Mouse (Mus musculus): ENCODE data around the gene Stra8. TPM values are rescaled to one million over a fixed set of nuclear protein-coding genes. Genes with fewer than 3 reads are reported as not detected.

Gene Stra8
- polyA plus RNA-seq, 1 experiment from 2014 or later: not detected

DNA sequence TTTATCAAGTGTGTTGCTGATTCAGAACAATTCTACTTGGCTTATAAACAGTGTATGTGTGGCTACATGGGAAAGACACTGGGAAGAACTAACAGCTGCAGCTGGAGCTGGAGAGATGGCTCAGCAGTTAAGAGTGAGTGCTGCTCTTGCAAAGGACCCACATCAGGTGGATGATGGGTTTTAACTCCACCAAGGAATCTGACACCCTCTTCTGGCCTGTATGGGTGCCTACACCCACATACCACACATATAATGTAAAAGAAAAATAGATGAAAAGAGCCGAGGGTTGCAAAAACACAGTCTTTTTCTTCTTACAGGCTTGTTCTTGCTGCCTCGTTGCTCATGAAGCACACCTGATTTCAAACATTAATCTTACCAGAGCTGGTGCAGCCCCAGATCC is 13.8 kb upstream of the Stra8 start:
- Histone ChIP-seq H3K36me3 (peaks cover 68% of the 10 kb centered on the region), H3K4me2 (no peak overlapping the region), H3K9ac (no peak overlapping the region), H3K27ac (no peak overlapping the region), H3K4me1 (replicated peaks) (peaks cover 19% of the 10 kb centered on the region), H3K9me3 (no peaks in the 10 kb centered on the region), H3K27me3 (no peaks in the 10 kb centered on the region), H3K4me3 (no peak overlapping the region)
- WGBS: 89% methylated on average over 2 of the region's 2 CpGs
- ATAC-seq (ENCODE audit: low FRiP score): no peak

DNA sequence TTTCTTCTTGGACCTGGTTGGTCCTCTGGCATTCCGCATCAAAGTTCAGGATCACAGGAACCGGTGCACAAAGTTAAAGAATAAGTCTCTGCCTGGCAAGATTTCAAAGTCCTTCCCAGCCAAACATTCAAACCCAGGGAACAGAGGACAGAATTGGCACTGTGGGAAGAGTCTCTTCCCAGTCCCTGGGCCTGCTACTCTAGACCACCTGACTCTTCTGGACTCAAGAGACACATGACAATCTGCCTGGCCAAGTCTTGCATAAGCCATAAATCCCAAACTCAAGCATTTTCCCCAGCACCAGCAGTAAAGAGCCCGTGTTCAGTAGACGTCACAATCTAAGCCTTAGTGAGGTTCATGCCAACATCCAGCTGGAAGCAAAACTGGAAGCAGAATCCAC is 13.3 kb upstream of the Stra8 start:
- Histone ChIP-seq H3K9me3 (no peaks in the 10 kb centered on the region), H3K36me3 (peaks cover 62% of the 10 kb centered on the region), H3K27me3 (no peaks in the 10 kb centered on the region), H3K4me3 (no peak overlapping the region), H3K4me1 (replicated peaks) (peaks cover 19% of the 10 kb centered on the region), H3K4me2 (no peak overlapping the region), H3K9ac (no peak overlapping the region), H3K27ac (no peak overlapping the region)
- no peak for ATAC-seq (ENCODE audit: low FRiP score)
- 95% methylated on average over 4 of the region's 4 CpGs for WGBS

GRCm38 (mm10) chr6:34907121-34907614 is 12.8 kb upstream of the Stra8 start:
- H3K4me2 ChIP-seq: no peak overlapping the region
- no peak overlapping the region for H3K27ac ChIP-seq
- H3K4me3 ChIP-seq: no peak overlapping the region
- peaks cover 19% of the 10 kb centered on the region for H3K4me1 ChIP-seq (replicated peaks)
- no peaks in the 10 kb centered on the region for H3K9me3 ChIP-seq
- H3K27me3 ChIP-seq: no peaks in the 10 kb centered on the region
- WGBS: 60% methylated on average over 2 of the region's 2 CpGs
- H3K9ac ChIP-seq: no peak overlapping the region
- no peak for ATAC-seq (ENCODE audit: low FRiP score)
- peaks cover 58% of the 10 kb centered on the region for H3K36me3 ChIP-seq

GRCm38 (mm10) chr6:34907696-34908260 is 12.2 kb upstream of the Stra8 start:
- no peak overlapping the region for H3K4me2 ChIP-seq
- no peak for ATAC-seq (ENCODE audit: low FRiP score)
- peaks cover 19% of the 10 kb centered on the region for H3K4me1 ChIP-seq (replicated peaks)
- 91% methylated on average over 18 of the region's 18 CpGs for WGBS
- no peaks in the 10 kb centered on the region for H3K9me3 ChIP-seq
- H3K27ac ChIP-seq: no peak overlapping the region
- no peaks in the 10 kb centered on the region for H3K27me3 ChIP-seq
- no peak overlapping the region for H3K4me3 ChIP-seq
- H3K36me3 ChIP-seq: peaks cover 54% of the 10 kb centered on the region
- H3K9ac ChIP-seq: no peak overlapping the region

GRCm38 (mm10) chr6:34909631-34910345 is 10.2 kb upstream of the Stra8 start:
- H3K27ac ChIP-seq: peak overlapping the region; percentile 90
- H3K9ac ChIP-seq: peak overlapping the region; percentile 82
- WGBS: 54% methylated on average over 8 of the region's 8 CpGs
- peaks cover 36% of the 10 kb centered on the region for H3K36me3 ChIP-seq
- H3K4me1 ChIP-seq (replicated peaks): peaks cover 19% of the 10 kb centered on the region
- no peaks in the 10 kb centered on the region for H3K27me3 ChIP-seq
- peak overlapping the region; percentile 72 for H3K4me2 ChIP-seq
- peak overlapping the region; percentile 73 for H3K4me3 ChIP-seq
- ATAC-seq (ENCODE audit: low FRiP score): no peak
- no peaks in the 10 kb centered on the region for H3K9me3 ChIP-seq

- H3K4me2 ChIP-seq: peak within 1 kb of the TSS; percentile 72
- H3K9me3 ChIP-seq: no peaks in the 10 kb centered on the region
- ATAC-seq (ENCODE audit: low FRiP score): peak; percentile 94
- peak within 1 kb of the TSS; percentile 90 for H3K27ac ChIP-seq
- no peaks in the 10 kb centered on the region for H3K27me3 ChIP-seq
- H3K36me3 ChIP-seq: peaks cover 28% of the 10 kb centered on the region
- H3K9ac ChIP-seq: peak within 1 kb of the TSS; percentile 82
- WGBS: under 1% methylated on average over 55 of the region's 64 CpGs
- peaks cover 19% of the 10 kb centered on the region for H3K4me1 ChIP-seq (replicated peaks)
- H3K4me3 ChIP-seq: peak within 1 kb of the TSS; percentile 73
Measured at GRCm38 (mm10) chr6:34910371-34911219, 9.4 kb upstream of the Stra8 start, which contains the start of gene Wdr91. Gene Wdr91, minus strand, starts transcription at chr6:34910876.

- ATAC-seq (ENCODE audit: low FRiP score): no peak
- peaks cover 16% of the 10 kb centered on the region for H3K4me1 ChIP-seq (replicated peaks)
- 90% methylated on average over 13 of the region's 13 CpGs for WGBS
- H3K9me3 ChIP-seq: no peaks in the 10 kb centered on the region
- H3K4me3 ChIP-seq: no peak overlapping the region
- H3K36me3 ChIP-seq: 0 out of 2 replicates have a peak, but pooled peaks cover 4% of the 10 kb centered on the region
- no peak overlapping the region for H3K9ac ChIP-seq
- H3K4me2 ChIP-seq: no peak overlapping the region
- no peak overlapping the region for H3K27ac ChIP-seq
- H3K27me3 ChIP-seq: no peaks in the 10 kb centered on the region
Measured at GRCm38 (mm10) chr6:34913341-34914040, 6.5 kb upstream of the Stra8 start.

- Histone ChIP-seq H3K9ac (no peak overlapping the region), H3K4me1 (replicated peaks) (peaks cover 7% of the 10 kb centered on the region), H3K36me3 (no peaks in the 10 kb centered on the region), H3K27ac (no peak overlapping the region), H3K4me2 (no peak overlapping the region), H3K9me3 (no peaks in the 10 kb centered on the region), H3K27me3 (no peaks in the 10 kb centered on the region), H3K4me3 (no peak overlapping the region)
- 92% methylated on average over 3 of the region's 3 CpGs for WGBS
- no peak for ATAC-seq (ENCODE audit: low FRiP score)
Measured at GRCm38 (mm10) chr6:34914462-34914861, 5.5 kb upstream of the Stra8 start.

DNA sequence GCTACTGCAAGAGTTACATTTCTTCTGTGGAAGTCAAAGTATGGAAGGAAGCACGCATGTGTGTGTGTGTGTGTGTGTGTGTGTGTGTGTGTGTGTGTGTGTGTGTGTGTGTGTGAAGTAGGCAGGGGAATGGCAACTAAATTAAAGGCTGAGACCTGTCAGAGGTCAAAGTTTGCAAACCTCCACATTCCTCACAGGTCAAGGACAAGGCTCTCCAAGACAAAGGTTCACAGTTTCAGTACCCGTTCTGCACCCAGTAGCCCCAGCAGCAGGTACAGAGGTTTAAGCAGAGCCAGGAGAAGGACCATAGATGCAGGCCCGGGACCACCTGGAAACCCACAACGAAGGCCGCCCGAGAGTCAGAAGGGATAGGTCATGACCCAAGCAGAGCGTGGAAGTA is 817 bp upstream of the Stra8 start:
- WGBS: 88% methylated on average over 7 of the region's 7 CpGs
- H3K36me3 ChIP-seq: no peaks in the 10 kb centered on the region
- no peak overlapping the region for H3K4me2 ChIP-seq
- no peak for ATAC-seq (ENCODE audit: low FRiP score)
- H3K9ac ChIP-seq: no peak overlapping the region
- H3K27ac ChIP-seq: no peak overlapping the region
- no peaks in the 10 kb centered on the region for H3K27me3 ChIP-seq
- no peaks in the 10 kb centered on the region for H3K4me1 ChIP-seq (replicated peaks)
- no peaks in the 10 kb centered on the region for H3K9me3 ChIP-seq
- no peak overlapping the region for H3K4me3 ChIP-seq

DNA sequence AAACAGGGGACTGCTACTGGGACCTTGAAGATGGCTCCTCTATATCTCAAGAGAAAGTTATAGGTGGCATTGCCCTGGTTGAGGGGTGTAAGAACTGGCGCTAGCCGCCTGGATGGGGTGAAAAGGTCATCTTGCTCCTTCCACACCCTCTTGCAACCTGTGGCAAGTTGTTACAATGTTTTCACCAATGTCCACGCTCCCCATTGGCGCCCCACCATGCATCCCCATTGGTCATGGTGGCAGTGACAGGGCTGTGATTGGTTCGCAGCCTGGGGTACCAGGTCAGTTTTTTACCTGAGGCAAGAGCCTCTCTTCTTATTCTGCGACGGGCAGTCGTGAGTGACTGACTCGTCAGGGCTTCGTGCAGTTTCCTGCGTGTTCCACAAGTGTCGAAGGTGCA is 668 bp downstream of the Stra8 start:
- Histone ChIP-seq H3K9me3 (no peaks in the 10 kb centered on the region), H3K4me2 (no peak overlapping the region), H3K27ac (no peak overlapping the region), H3K4me3 (no peak overlapping the region), H3K9ac (no peak overlapping the region), H3K36me3 (no peaks in the 10 kb centered on the region), H3K27me3 (no peaks in the 10 kb centered on the region), H3K4me1 (replicated peaks) (no peaks in the 10 kb centered on the region)
- WGBS: 93% methylated on average over 12 of the region's 12 CpGs
- ATAC-seq (ENCODE audit: low FRiP score): no peak

GRCm38 (mm10) chr6:34921941-34922340 is 2.0 kb downstream of the Stra8 start:
- WGBS: 64% methylated on average over 14 of the region's 14 CpGs
- no peaks in the 10 kb centered on the region for H3K4me1 ChIP-seq (replicated peaks)
- no peaks in the 10 kb centered on the region for H3K27me3 ChIP-seq
- no peaks in the 10 kb centered on the region for H3K36me3 ChIP-seq
- no peak for ATAC-seq (ENCODE audit: low FRiP score)
- H3K9me3 ChIP-seq: no peaks in the 10 kb centered on the region
- no peak overlapping the region for H3K4me3 ChIP-seq
- no peak overlapping the region for H3K4me2 ChIP-seq
- H3K9ac ChIP-seq: no peak overlapping the region
- no peak overlapping the region for H3K27ac ChIP-seq

GRCm38 (mm10) chr6:34927156-34927555 is 7.2 kb downstream of the Stra8 start:
- Histone ChIP-seq H3K4me2 (no peak overlapping the region), H3K4me3 (no peak overlapping the region), H3K27ac (no peak overlapping the region), H3K9me3 (no peaks in the 10 kb centered on the region), H3K4me1 (replicated peaks) (no peaks in the 10 kb centered on the region), H3K27me3 (no peaks in the 10 kb centered on the region), H3K9ac (no peak overlapping the region), H3K36me3 (no peaks in the 10 kb centered on the region)
- 38% methylated on average over 4 of the region's 4 CpGs for WGBS
- no peak for ATAC-seq (ENCODE audit: low FRiP score)

Measured in hindbrain, embryonic 13.5 days (tissue).